Mouse (Mus musculus): Measurements from ENCODE around the gene Fancf. TPM values are rescaled to one million over a fixed set of nuclear protein-coding genes. Genes with fewer than 3 reads are reported as not detected.

Gene Fancf
- polyA plus RNA-seq, 1 experiment from 2014 or later, result 11.1 TPM

DNA sequence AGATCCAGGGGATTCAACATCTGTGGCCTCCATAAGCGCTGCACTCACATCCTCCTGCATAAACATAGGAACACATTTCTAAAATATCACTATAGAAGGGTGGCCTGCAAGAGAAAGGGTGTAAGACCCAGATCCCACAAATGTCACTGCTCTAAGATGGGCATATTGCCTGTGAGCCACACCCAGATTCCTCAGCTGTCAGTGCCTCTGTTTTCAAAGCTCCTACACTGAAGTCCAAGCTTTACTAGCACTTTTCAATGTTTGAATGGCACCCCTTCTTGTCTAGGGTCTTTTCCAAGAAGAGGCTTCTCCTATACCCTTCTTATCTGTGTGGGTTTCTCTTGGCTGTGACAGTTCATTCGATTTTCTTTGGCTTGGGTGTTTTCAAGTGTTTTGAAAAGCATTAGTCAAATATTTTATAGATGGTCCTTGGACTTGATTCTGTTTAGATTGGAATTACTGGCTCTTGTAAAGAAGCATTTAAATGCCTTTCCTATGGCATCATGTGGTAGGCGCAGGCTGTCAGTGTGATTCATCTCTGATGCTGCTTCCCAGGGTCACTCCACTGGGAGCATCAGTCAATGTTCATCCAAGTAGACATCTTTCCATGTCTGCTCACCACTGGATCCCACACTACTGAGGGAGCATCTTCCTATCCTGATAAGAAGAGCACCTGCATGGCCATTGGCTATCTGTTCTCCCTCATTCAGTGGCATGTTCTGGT, 43.7 kb downstream of the Fancf start:
- Histone ChIP-seq H3K4me1 (replicated peaks; ENCODE audit: control insufficient read depth, insufficient read depth, low read length) (no peaks in the 10 kb centered on the region), H3K4me3 (replicated peaks; ENCODE audit: low read length) (no peak overlapping the region), H3K4me2 (replicated peaks) (no peak overlapping the region), H3K9me3 (ENCODE audit: control insufficient read depth, low read length) (no peaks in the 10 kb centered on the region), H3K36me3 (replicated peaks; ENCODE audit: control insufficient read depth, insufficient read depth) (no peaks in the 10 kb centered on the region), H3K27ac (no peak overlapping the region), H3K27me3 (ENCODE audit: control insufficient read depth, insufficient read depth, low read length) (no peaks in the 10 kb centered on the region), H3K9ac (no peak overlapping the region)
- ATAC-seq (ENCODE audit: low FRiP score) (no peak), DNase-seq (ENCODE audit: low spot score) (no peak)
- 75% methylated on average over 3 of the region's 3 CpGs for WGBS

DNA sequence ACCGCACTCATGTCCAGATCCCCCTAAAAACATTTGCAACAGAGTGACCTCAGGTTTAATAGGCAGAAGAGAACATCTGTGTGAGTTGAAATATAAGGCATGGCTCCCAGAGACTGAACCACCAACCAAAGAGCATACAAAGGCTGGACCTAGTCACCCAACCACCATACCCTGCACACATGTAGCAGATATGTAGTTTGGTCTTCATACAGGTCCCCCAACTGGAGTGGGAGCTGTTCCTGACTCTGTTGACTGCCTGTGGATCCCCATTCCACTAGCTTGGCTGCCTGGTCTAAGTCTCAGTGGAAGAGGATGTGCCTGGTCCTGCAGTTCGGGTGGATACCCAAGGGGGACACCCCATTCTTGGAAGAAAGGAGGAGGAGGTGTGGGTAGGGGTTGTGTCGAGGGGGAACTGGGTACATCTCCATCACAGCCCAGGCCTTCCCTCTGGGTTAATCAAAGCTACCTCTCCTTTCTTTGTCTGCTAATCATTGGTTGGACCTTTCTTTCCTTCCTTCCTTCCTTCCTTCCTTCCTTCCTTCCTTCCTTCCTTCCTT, 45.7 kb downstream of the Fancf start:
- H3K4me1 ChIP-seq (replicated peaks; ENCODE audit: control insufficient read depth, insufficient read depth, low read length), result no peaks in the 10 kb centered on the region
- ATAC-seq (ENCODE audit: low FRiP score), result 0 out of 2 replicates have a peak, but pooled peaks have one; percentile 34
- 64% methylated on average over 3 of the region's 3 CpGs for WGBS
- no peak overlapping the region for H3K9ac ChIP-seq
- H3K27ac ChIP-seq, result no peak overlapping the region; the same call in 1 of the 2 replicates
- no peak overlapping the region for H3K4me2 ChIP-seq (replicated peaks)
- H3K4me3 ChIP-seq (replicated peaks; ENCODE audit: low read length), result no peak overlapping the region
- H3K27me3 ChIP-seq (ENCODE audit: control insufficient read depth, insufficient read depth, low read length), result no peaks in the 10 kb centered on the region
- H3K36me3 ChIP-seq (replicated peaks; ENCODE audit: control insufficient read depth, insufficient read depth), result no peaks in the 10 kb centered on the region
- H3K9me3 ChIP-seq (ENCODE audit: control insufficient read depth, low read length), result no peaks in the 10 kb centered on the region
- DNase-seq (ENCODE audit: low spot score), result no peak

DNA sequence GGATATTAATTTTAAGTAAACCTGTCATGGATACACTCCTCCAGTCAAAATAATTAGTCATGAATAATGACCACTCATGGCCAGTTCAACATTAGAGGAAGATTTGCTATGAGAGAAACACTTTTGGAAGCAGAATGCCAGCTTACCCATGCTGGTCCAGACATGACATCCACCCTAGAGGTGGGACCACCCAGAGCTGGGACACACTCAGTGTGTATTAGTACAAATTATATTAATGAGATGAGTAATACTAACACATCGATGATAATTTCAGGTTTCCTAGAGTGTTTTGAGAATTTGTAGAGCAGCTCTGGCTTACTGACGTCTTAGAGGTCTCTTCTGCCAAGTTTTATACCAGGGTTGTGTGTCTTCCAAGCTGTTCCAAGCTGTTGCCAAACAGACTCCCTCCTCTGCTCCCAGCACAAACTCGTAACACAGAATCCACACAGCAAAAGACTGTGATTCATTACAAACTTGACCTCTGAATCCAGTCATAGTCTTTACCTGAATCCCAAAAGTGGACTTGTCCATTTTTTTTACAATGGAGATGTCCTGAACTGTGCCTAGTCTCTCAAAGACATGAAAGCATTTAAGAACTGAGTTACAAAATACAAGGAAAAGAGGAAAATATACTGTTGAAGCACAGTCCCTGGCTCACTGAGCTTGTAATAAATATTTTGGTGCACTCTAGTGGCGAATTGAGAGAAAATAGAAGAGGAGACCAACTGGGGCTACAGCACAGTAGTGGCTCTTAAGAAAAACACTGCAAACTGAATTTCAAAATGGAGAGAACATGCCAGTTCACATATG, 46.4 kb downstream of the Fancf start:
- peak; percentile 77 for DNase-seq (ENCODE audit: low spot score)
- H3K27ac ChIP-seq, result peak overlapping the region; percentile 32
- WGBS, result 54% methylated on average over 4 of the region's 4 CpGs

More for the DNA sequence above, 46.4 kb downstream of the Fancf start:
- ATAC-seq (ENCODE audit: low FRiP score), result peak; percentile 86; the same call in 1 of the 2 replicates
- Histone ChIP-seq H3K4me3 (replicated peaks; ENCODE audit: low read length) (no peak overlapping the region), H3K36me3 (replicated peaks; ENCODE audit: control insufficient read depth, insufficient read depth) (no peaks in the 10 kb centered on the region), H3K9me3 (ENCODE audit: control insufficient read depth, low read length) (no peaks in the 10 kb centered on the region), H3K4me2 (replicated peaks) (no peak overlapping the region), H3K27me3 (ENCODE audit: control insufficient read depth, insufficient read depth, low read length) (no peaks in the 10 kb centered on the region), H3K4me1 (replicated peaks; ENCODE audit: control insufficient read depth, insufficient read depth, low read length) (no peaks in the 10 kb centered on the region), H3K9ac (no peak overlapping the region)

Other genes starting within 250 kb of the Fancf start
- 111 and 133 TPM in 2 replicates for gene Slc17a6, start 240.3 kb downstream of the Fancf start, polyA plus RNA-seq (2014; fragmentation: Nextera tagmentation; extraction: Ambion mirVana)
- 14.3 and 14.4 TPM in 2 replicates for gene Gas2, start 252 bp downstream of the Fancf start, polyA plus RNA-seq (2014; fragmentation: Nextera tagmentation; extraction: Ambion mirVana)
- gene Svip, start 143.8 kb upstream of the Fancf start, polyA plus RNA-seq (2014; fragmentation: Nextera tagmentation; extraction: Ambion mirVana), result 23.2 and 26.0 TPM in 2 replicates
- gene 1700015G11Rik, start 153.5 kb upstream of the Fancf start, polyA plus RNA-seq (2014; fragmentation: Nextera tagmentation; extraction: Ambion mirVana), result not detected in 2 replicates

Data from hindbrain, embryonic 14.5 days (tissue).